Mouse (Mus musculus) ES-E14 (cell line): ENCODE measurements around the gene Ino80e. TPM values are rescaled to one million over a fixed set of nuclear protein-coding genes. Genes with fewer than 3 reads are reported as not detected.

ENCODE experiments used
- DNase-seq: peaks from one replicate; pipeline ENCODE4 v3.0.0-alpha.2; 2013; ENCODE audit warnings: low read depth, low spot score
- H3K27ac ChIP-seq: 2 replicates; pipeline ENCODE4 v1.5.1; 2012; ENCODE audit warnings: low read depth, mild to moderate bottlenecking, low read length, moderate library complexity, mixed read lengths; ENCODE audit not compliant: poor library complexity, insufficient read depth, severe bottlenecking
- H3K36me3 ChIP-seq: 2 replicates; pipeline ENCODE4 v1.6.1; 2012; ENCODE audit warnings: mild to moderate bottlenecking, low read length, moderate library complexity, mixed read lengths; ENCODE audit not compliant: control insufficient read depth, poor library complexity, insufficient read depth, severe bottlenecking
- H3K4me1 ChIP-seq, 2 experiments: fragments of 150-350 bp in 1 of 2; sonication (generic) in 1 of 2; 2 replicates each; pipeline ENCODE4 v1.6.1; 2012; ENCODE audit warnings: low read length in 2 of 2, mild to moderate bottlenecking in 1 of 2, mixed read lengths in 1 of 2; ENCODE audit not compliant: control insufficient read depth in 2 of 2, insufficient read depth in 2 of 2, poor library complexity in 1 of 2
- H3K4me3 ChIP-seq, 2 experiments: fragments of 150-350 bp in 1 of 2; sonication (generic) in 1 of 2; 2 replicates each; pipeline ENCODE4 v1.5.1; 2012; ENCODE audit warnings: low read length in 2 of 2, low read depth in 1 of 2, mild to moderate bottlenecking in 1 of 2, mixed read lengths in 1 of 2; ENCODE audit not compliant: insufficient read depth in 1 of 2, poor library complexity in 1 of 2, severe bottlenecking in 1 of 2
- H3K9ac ChIP-seq: 2 replicates; pipeline ENCODE4 v1.6.1; 2012; ENCODE audit warnings: low read depth, mild to moderate bottlenecking, low read length, mixed read lengths; ENCODE audit not compliant: poor library complexity, insufficient read depth, severe bottlenecking
- H3K9me3 ChIP-seq: fragments of 150-350 bp; sonication (generic); 2 replicates; pipeline ENCODE4 v1.6.1; 2012; ENCODE audit warnings: low read depth, mild to moderate bottlenecking, low read length; ENCODE audit not compliant: control insufficient read depth, insufficient read depth
- CHD2 ChIP-seq: IDR thresholded peaks from 2 replicates; pipeline ENCODE4 v1.6.1; 2014; ENCODE audit warnings: mild to moderate bottlenecking, low read depth, low read length, inconsistent platforms
- HCFC1 ChIP-seq: IDR thresholded peaks from 2 replicates; pipeline ENCODE4 v1.6.1; 2012; ENCODE audit warnings: low read length, inconsistent platforms, borderline replicate concordance; ENCODE audit not compliant: insufficient read depth
- MAFK ChIP-seq: IDR thresholded peaks from 2 replicates; pipeline ENCODE4 v1.6.1; 2014; ENCODE audit warnings: mild to moderate bottlenecking, low read depth, low read length, inconsistent platforms; ENCODE audit not compliant: insufficient read depth
- ZC3H11A ChIP-seq: IDR thresholded peaks from 2 replicates; pipeline ENCODE4 v1.6.1; 2012; ENCODE audit warnings: low read depth, mild to moderate bottlenecking, inconsistent platforms, low read length, borderline replicate concordance
- ZNF384 ChIP-seq: IDR thresholded peaks from 2 replicates; pipeline ENCODE4 v1.6.1; 2012; ENCODE audit warnings: low read depth, low read length, inconsistent platforms
- in situ Hi-C, 2 experiments: fragments of 600-800 bp; cut with MboI; formaldehyde crosslinking; loops; one replicate each; pipeline ENCODE4 v1.15.1; 2025; ENCODE audit warnings: low sequenced_read_pairs in 2 of 2, inconsistent platforms in 1 of 2; ENCODE audit not compliant: unreplicated experiment in 2 of 2
- total RNA-seq: library from RNA; depleted of rRNA; stranded (reverse); fragments of 300-350 nt; gene quantifications from 2 replicates; pipeline ENCODE4 v1.2.3, GENCODE M21; 2012

Gene Ino80e
- total RNA-seq, 1 experiment: 78.7 TPM

DNA sequence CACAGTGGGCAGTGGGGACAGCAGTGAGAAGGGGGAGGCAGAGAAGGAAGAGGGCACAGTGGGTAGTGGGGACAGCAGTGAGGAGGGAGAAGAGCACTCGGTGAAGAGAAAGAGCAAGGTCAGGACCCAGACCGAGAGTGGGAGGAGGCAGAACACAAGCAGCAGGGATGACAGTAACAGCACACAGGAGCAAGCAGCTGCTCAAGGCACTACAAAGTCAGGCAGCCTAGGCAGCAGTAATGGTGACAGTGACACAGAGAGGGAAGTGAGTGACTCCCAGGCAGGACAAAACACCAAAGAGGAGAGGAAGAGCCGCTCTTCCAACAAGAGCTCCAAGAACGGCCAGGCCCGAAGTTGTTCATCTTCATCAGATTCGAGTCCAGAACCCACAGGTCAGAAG, 1.6 kb upstream of the Ino80e start:
- H3K4me3 ChIP-seq: peak overlapping the region in 1 of 2 experiments; percentile 77; a peak in 1 of 4 replicates
- no peak for DNase-seq
- no peaks in the 10 kb centered on the region for H3K9me3 ChIP-seq
- no peak for TF ChIP-seq ZC3H11A
- TF ChIP-seq CHD2: no peak
- no peak for TF ChIP-seq MAFK
- TF ChIP-seq ZNF384: no peak
- no peak for TF ChIP-seq HCFC1
- H3K27ac ChIP-seq: no peak overlapping the region
- H3K36me3 ChIP-seq: peaks cover 45% of the 10 kb centered on the region
- H3K9ac ChIP-seq: peak overlapping the region; percentile 87; the same call in 1 of the 2 replicates
- in situ Hi-C loops: no loop called here
- H3K4me1 ChIP-seq: peaks cover 0 to 10% of the 10 kb centered on the region in 2 experiments; a peak in 1 of 4 replicates

DNA sequence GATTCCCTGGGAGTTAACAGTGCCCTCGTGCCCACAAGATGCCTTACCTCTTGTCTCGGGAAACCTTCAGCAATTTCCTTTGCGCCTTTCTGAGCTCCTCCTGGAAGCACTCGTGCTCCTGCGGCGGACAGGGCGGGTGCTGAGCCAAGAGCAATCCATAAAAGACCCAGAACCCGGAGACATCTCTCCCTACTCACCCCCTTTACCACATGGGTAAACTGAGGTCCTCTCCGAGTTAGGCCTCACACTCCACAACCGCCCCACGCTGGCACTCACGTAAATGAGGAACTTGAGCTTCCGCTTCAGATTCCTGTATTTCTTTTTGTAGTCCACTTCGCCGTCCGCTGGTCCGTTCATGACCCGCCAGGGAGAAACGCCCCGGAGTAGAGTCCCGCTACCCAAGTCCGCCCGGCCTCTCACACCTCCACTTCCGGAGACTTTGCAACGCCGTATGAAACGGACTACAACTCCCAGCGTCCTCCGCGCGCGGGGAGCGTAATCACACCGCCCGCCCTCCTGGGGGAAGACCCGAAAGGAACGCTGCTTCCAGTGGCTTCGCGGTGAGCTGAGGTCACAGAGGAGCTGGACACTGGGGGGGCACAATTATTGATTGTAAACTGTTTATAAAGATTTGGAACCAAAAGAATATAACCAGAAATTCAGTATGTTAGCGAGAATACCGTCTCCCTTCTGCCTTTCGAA, 597 bp downstream of the Ino80e start, which contains the start of gene Hirip3:
TSS of gene Hirip3 (plus strand) at position 544 of the 702 bp plus-strand sequence.
- peak; percentile 87 for DNase-seq
- in situ Hi-C loops: no loop called here
- H3K4me1 ChIP-seq: peaks cover 0 to 20% of the 10 kb centered on the region in 2 experiments; a peak in 3 of 4 replicates
- H3K36me3 ChIP-seq: peaks cover 54% of the 10 kb centered on the region
- peak within 1 kb of the TSS; percentile 87 for H3K9ac ChIP-seq
- TF ChIP-seq MAFK (no peak), HCFC1 (peak; percentile 93), CHD2 (peak; percentile 33; the same call in 1 of the 2 replicates)
- H3K9me3 ChIP-seq: no peaks in the 10 kb centered on the region
- peak within 1 kb of the TSS; percentile 77 to 86 for H3K4me3 ChIP-seq
- peak within 1 kb of the TSS; percentile 84 for H3K27ac ChIP-seq

DNA sequence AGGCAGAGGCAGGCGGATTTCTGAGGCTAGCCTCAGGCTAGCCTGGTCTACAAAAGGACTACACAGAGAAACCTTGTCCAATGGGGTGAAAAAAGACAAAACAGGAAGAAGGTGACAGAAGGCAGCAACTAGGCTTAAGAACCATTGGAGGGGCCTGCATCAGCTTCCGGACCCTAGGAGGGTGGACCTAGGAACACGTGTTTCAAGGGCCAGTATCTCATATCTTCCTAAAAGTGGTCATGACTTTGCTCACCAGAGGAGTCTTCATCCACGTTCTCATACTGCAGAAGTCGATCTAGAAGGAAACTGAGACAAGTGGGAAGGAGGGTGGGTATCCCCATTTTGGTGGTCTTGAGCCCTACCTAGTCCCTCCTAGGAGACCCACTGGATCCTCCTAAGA, 1.2 kb downstream of the Ino80e start:
- Histone ChIP-seq H3K9ac (peak overlapping the region; percentile 87), H3K4me3 (peak overlapping the region; percentile 77 to 86), H3K9me3 (no peaks in the 10 kb centered on the region), H3K4me1 (peaks cover 0 to 19% of the 10 kb centered on the region in 2 experiments), H3K36me3 (peaks cover 54% of the 10 kb centered on the region), H3K27ac (peak overlapping the region; percentile 15; the same call in 1 of the 2 replicates)
- in situ Hi-C loops: no loop called here
- TF ChIP-seq CHD2 (no peak), HCFC1 (no peak), MAFK (no peak), ZNF384 (no peak), ZC3H11A (no peak)
- no peak for DNase-seq

DNA sequence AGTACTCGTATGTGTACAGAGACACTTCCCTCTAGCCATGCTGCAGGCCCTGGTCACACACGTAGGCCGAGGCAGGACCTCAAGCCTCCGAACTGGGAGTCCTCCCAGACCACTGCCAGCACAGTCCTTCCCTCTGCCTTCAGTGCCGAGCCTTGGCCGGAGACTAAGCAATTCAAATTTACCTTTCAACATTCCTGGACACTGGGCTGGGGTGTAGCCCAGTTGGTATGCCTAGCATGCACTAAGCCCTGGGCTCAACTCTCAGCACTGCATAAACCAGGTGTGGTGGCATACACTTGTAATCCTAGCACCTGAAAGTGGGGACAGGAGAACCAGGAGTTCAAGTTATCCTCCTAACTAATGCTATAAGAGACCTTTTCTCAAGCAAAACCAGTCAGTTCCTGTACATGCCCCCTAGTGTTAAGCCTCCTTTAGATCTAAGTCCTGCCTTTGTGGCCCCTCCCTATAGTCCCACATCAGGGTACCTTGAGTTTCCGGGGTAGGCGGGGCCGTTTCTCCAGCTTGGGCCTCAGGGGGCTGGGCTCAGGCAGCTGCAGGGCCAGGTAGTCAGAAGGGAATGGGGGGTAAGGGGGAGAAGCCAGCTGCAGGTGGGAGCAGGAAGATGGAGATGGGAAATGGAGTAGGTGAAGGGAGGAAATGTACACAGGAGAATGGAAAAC, 5.3 kb downstream of the Ino80e start:
- in situ Hi-C loops: no loop called here
- peaks cover 6 to 36% of the 10 kb centered on the region in 2 experiments for H3K4me1 ChIP-seq

More for the DNA sequence above, 5.3 kb downstream of the Ino80e start:
- peak overlapping the region; percentile 8; the same call in 1 of the 2 replicates for H3K9ac ChIP-seq
- H3K27ac ChIP-seq: peak overlapping the region; percentile 29; the same call in 1 of the 2 replicates
- TF ChIP-seq HCFC1: no peak
- TF ChIP-seq ZNF384: no peak
- TF ChIP-seq CHD2: no peak
- TF ChIP-seq ZC3H11A: no peak
- no peak for TF ChIP-seq MAFK
- peak; percentile 66 for DNase-seq
- no peak overlapping the region for H3K4me3 ChIP-seq
- H3K9me3 ChIP-seq: no peaks in the 10 kb centered on the region
- H3K36me3 ChIP-seq: peaks cover 72% of the 10 kb centered on the region
